Mouse (Mus musculus) heart, postnatal 0 days (tissue): Measurements from ENCODE around the gene Kif21b. TPM values are rescaled to one million over a fixed set of nuclear protein-coding genes. Genes with fewer than 3 reads are reported as not detected.

ENCODE experiments used
- ATAC-seq: fragments of 200-750 bp; cut with Nextera tagmentation; 2 replicates; pipeline ENCODE4 v1.8.0; 2017; ENCODE audit warnings: low read depth, moderate number of reproducible peaks, moderate library complexity; ENCODE audit not compliant: insufficient read depth
- DNase-seq: peaks from one replicate; pipeline ENCODE4 v3.0.0-alpha.2; 2016; ENCODE audit warnings: low spot score
- H3K27ac ChIP-seq: fragments of 300-500 bp; sonication (generic); 2 replicates; pipeline ENCODE4 v1.5.1; 2014; ENCODE audit warnings: low read depth, mild to moderate bottlenecking
- H3K27me3 ChIP-seq: fragments of 300-500 bp; sonication (generic); 2 replicates; pipeline ENCODE4 v1.6.1; 2014; ENCODE audit warnings: low read length, mixed read lengths; ENCODE audit not compliant: control insufficient read depth, insufficient read depth
- H3K36me3 ChIP-seq: fragments of 300-500 bp; sonication (generic); replicated peaks from 2 replicates; pipeline ENCODE4 v1.6.1; 2014; ENCODE audit warnings: low read length, mixed read lengths; ENCODE audit not compliant: control insufficient read depth, insufficient read depth
- H3K4me1 ChIP-seq: fragments of 300-500 bp; sonication (generic); 2 replicates; pipeline ENCODE4 v1.6.1; 2014; ENCODE audit warnings: antibody characterized with exemption; ENCODE audit not compliant: control insufficient read depth, insufficient read depth
- H3K4me2 ChIP-seq: fragments of 300-500 bp; sonication (generic); 2 replicates; pipeline ENCODE4 v1.6.1; 2014; ENCODE audit warnings: low read depth, mild to moderate bottlenecking, low read length, moderate library complexity
- H3K4me3 ChIP-seq: fragments of 300-500 bp; sonication (generic); 2 replicates; pipeline ENCODE4 v1.5.1; 2014; ENCODE audit warnings: low read depth, low read length
- H3K9ac ChIP-seq: fragments of 300-500 bp; sonication (generic); replicated peaks from 2 replicates; pipeline ENCODE4 v1.6.1; 2014; ENCODE audit warnings: low read depth, low read length, mixed read lengths
- H3K9me3 ChIP-seq: fragments of 300-500 bp; sonication (generic); replicated peaks from 2 replicates; pipeline ENCODE4 v1.6.1; 2016; ENCODE audit warnings: low read length; ENCODE audit not compliant: control insufficient read depth
- CTCF ChIP-seq: IDR thresholded peaks from 2 replicates; pipeline ENCODE4 v1.5.1; 2016; ENCODE audit warnings: antibody characterized with exemption, control low read depth, low read depth
- EP300 ChIP-seq: IDR thresholded peaks from 2 replicates; pipeline ENCODE4 v1.6.1; 2016; ENCODE audit warnings: antibody characterized with exemption, low read depth
- WGBS: fragments of 180-500 bp; shearing (Covaris S2); extraction: QIAGEN DNeasy Blood & Tissue Kit; methylation state at CpG from one replicate; pipeline ENCODE4 v1.1.7; 2014; 5-methylcytosine and 5-hydroxymethylcytosine counted together
- polyA plus RNA-seq: library from polyadenylated mRNA; unstranded; fragments of >200 nt; fragmentation: Nextera tagmentation; extraction: Ambion mirVana; gene quantifications from 2 replicates; pipeline ENCODE4 v1.2.1, GENCODE M21; 2015
- total RNA-seq: library from RNA; depleted of rRNA; stranded (reverse); fragments of >200 nt; gene quantifications from 2 replicates; pipeline ENCODE4 v1.2.3, GENCODE M21; 2014; ENCODE audit warnings: low replicate concordance

Kif21b gene
- total and polyA plus RNA-seq, 2 experiments from 2014 or later = 0.26 to 0.38 TPM

GRCm38 (mm10) chr1:136122030-136122429, 9.2 kb upstream of the Kif21b start:
- no peaks in the 10 kb centered on the region for H3K4me1 ChIP-seq
- H3K9me3 ChIP-seq = no peaks in the 10 kb centered on the region
- H3K27me3 ChIP-seq = no peaks in the 10 kb centered on the region
- no peaks in the 10 kb centered on the region for H3K36me3 ChIP-seq
- H3K9ac ChIP-seq = no peak overlapping the region
- WGBS = 91% methylated on average over 8 of the region's 8 CpGs
- ATAC-seq = no peak
- no peak overlapping the region for H3K27ac ChIP-seq
- no peak overlapping the region for H3K4me3 ChIP-seq
- H3K4me2 ChIP-seq = no peak overlapping the region
- TF ChIP-seq CTCF (no peak), EP300 (no peak)
- DNase-seq = no peak

- no peak for ATAC-seq
- DNase-seq = no peak
- Histone ChIP-seq H3K4me1 (peaks cover 11% of the 10 kb centered on the region), H3K27me3 (no peaks in the 10 kb centered on the region), H3K36me3 (no peaks in the 10 kb centered on the region), H3K9ac (no peak overlapping the region), H3K9me3 (no peaks in the 10 kb centered on the region), H3K4me2 (no peak overlapping the region), H3K27ac (no peak overlapping the region), H3K4me3 (no peak overlapping the region)
- 75% methylated on average over 10 of the region's 10 CpGs for WGBS
- TF ChIP-seq CTCF (no peak), EP300 (no peak)
Observed at GRCm38 (mm10) chr1:136126159-136126765, 4.9 kb upstream of the Kif21b start.

GRCm38 (mm10) chr1:136126895-136127294, 4.3 kb upstream of the Kif21b start:
- TF ChIP-seq CTCF (no peak), EP300 (no peak)
- Histone ChIP-seq H3K27ac (no peak overlapping the region), H3K4me1 (peaks cover 17% of the 10 kb centered on the region), H3K9me3 (no peaks in the 10 kb centered on the region), H3K4me2 (no peak overlapping the region), H3K4me3 (no peak overlapping the region), H3K9ac (no peak overlapping the region), H3K36me3 (no peaks in the 10 kb centered on the region), H3K27me3 (peaks cover 5% of the 10 kb centered on the region; the same call in 1 of the 2 replicates)
- DNase-seq (peak; percentile 75), ATAC-seq (0 out of 2 replicates have a peak, but pooled peaks have one; percentile 31)
- WGBS = 24% methylated on average over 10 of the region's 10 CpGs

GRCm38 (mm10) chr1:136127856-136128255, 3.3 kb upstream of the Kif21b start:
- Histone ChIP-seq H3K27me3 (peaks cover 15% of the 10 kb centered on the region), H3K4me2 (no peak overlapping the region), H3K4me3 (no peak overlapping the region), H3K27ac (peak overlapping the region; percentile 43; the same call in 1 of the 2 replicates), H3K36me3 (no peaks in the 10 kb centered on the region), H3K4me1 (peaks cover 19% of the 10 kb centered on the region), H3K9ac (no peak overlapping the region), H3K9me3 (no peaks in the 10 kb centered on the region)
- ATAC-seq (no peak), DNase-seq (no peak)
- TF ChIP-seq EP300 (no peak), CTCF (no peak)
- WGBS = 27% methylated on average over 3 of the region's 3 CpGs

- ATAC-seq (no peak), DNase-seq (no peak)
- H3K4me3 ChIP-seq = no peak overlapping the region
- H3K4me2 ChIP-seq = no peak overlapping the region
- no peak for TF ChIP-seq EP300
- TF ChIP-seq CTCF = no peak
- 42% methylated on average over 5 of the region's 5 CpGs for WGBS
- 0 out of 2 replicates have a peak overlapping the region, but pooled peaks have one; percentile 43 for H3K27ac ChIP-seq
- H3K36me3 ChIP-seq = no peaks in the 10 kb centered on the region
- H3K4me1 ChIP-seq = peaks cover 19% of the 10 kb centered on the region
- peaks cover 15% of the 10 kb centered on the region for H3K27me3 ChIP-seq
- no peaks in the 10 kb centered on the region for H3K9me3 ChIP-seq
- H3K9ac ChIP-seq = no peak overlapping the region
Observed at GRCm38 (mm10) chr1:136128416-136128815, 2.8 kb upstream of the Kif21b start.

GRCm38 (mm10) chr1:136128944-136129589, 2.1 kb upstream of the Kif21b start:
- Histone ChIP-seq H3K9me3 (no peaks in the 10 kb centered on the region), H3K27me3 (peaks cover 15% of the 10 kb centered on the region), H3K9ac (no peak overlapping the region), H3K27ac (no peak overlapping the region), H3K4me1 (peaks cover 26% of the 10 kb centered on the region), H3K4me2 (no peak overlapping the region), H3K36me3 (no peaks in the 10 kb centered on the region), H3K4me3 (no peak overlapping the region)
- ATAC-seq (no peak), DNase-seq (no peak)
- TF ChIP-seq EP300 = no peak
- no peak for TF ChIP-seq CTCF
- WGBS = 59% methylated on average over 4 of the region's 4 CpGs
